Mouse (Mus musculus) G1E-ER4 (cell line): Measurements from ENCODE around the gene Stxbp6. TPM values are rescaled to one million over a fixed set of nuclear protein-coding genes. Genes with fewer than 3 reads are reported as not detected.

Experiments
- GATA1 ChIP-seq: IDR thresholded peaks from one replicate; pipeline ENCODE4 v1.8.0; 2012; ENCODE audit warnings: low read length, inconsistent platforms
- polyA plus RNA-seq: library from polyadenylated mRNA; stranded (reverse); fragments of >175 nt; gene quantifications from 2 replicates; pipeline ENCODE4 v1.2.3, GENCODE M21; 2012

Gene Stxbp6
- not detected in 2 replicates for polyA plus RNA-seq

DNA sequence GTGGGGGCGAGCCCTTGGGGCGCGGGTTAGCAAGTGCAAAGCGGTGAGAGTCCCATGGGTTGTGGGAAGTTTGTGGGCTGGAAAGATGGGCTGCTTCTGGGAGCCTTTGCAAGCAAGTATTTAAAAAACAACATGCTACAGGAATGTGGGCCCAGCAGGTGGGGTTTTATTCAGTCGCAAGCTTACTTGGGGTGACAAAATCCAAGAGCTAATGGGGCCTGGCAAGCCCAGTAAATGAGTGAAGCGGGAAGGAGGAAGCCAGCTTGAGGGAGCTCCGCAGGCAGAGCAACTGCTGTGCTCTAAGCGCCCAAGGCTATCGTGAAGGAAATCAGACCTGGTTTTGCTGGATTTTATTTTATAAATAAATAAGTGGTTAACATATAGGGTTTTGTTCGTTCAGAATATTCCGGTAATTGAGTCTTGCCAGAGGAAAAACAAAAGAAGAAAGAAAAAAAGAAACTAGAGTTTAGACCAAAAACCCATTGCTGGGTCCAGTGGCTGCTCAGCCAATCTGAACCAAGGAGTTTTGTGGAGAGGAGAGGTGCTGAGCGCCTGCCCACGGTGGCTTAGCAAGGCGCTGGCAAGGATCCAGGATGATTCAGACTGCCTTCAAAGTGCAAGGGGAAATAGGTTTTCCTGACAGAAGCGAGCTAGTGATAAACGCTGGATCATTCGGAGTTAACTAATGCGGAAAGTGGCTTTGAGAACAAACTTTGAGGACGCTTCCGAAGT lies at the start of gene Stxbp6:
TSS of gene Stxbp6 (minus strand) at position 99 of the 732 bp plus-strand sequence.
- no peak for TF ChIP-seq GATA1

DNA sequence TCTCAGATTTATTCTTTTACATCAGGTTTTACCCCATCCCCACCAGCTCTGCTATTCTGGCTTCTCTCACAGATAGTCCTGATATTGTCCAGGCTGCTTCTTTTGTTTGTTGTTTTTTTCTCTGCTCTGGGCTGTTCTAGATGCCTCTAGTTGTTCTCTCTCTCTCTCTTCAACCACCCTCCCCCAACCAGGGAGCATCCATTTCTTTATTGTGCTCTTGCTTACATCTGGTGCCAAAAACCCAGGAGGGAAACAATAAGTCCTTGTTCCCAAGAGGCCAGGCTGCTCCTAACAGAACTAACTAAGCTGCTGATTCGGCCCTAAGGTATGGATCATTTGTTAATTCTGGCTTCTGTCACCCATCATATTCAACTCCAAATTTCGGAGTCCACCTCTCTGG lies 19.2 kb upstream of the Stxbp6 start:
- no peak for TF ChIP-seq GATA1

GRCm38 (mm10) chr12:45092444-45092843 lies 17.9 kb upstream of the Stxbp6 start:
- TF ChIP-seq GATA1 = no peak

DNA sequence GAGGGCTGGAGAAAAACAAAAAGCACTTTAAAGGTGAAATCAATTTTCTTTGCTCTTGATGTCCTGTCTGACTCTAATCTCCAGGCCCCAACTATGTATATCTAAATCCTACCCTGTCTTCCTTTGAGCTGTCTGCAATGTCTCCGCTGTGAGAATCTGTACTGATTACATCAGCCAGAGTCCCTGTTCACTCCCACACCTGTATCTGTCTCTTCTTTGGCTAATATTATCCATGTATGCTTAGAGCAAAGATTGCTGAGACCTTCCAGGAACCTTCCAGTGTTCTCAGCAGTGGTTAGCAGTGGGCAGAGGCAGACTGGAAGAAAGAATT lies 8.6 kb upstream of the Stxbp6 start:
- no peak for TF ChIP-seq GATA1

DNA sequence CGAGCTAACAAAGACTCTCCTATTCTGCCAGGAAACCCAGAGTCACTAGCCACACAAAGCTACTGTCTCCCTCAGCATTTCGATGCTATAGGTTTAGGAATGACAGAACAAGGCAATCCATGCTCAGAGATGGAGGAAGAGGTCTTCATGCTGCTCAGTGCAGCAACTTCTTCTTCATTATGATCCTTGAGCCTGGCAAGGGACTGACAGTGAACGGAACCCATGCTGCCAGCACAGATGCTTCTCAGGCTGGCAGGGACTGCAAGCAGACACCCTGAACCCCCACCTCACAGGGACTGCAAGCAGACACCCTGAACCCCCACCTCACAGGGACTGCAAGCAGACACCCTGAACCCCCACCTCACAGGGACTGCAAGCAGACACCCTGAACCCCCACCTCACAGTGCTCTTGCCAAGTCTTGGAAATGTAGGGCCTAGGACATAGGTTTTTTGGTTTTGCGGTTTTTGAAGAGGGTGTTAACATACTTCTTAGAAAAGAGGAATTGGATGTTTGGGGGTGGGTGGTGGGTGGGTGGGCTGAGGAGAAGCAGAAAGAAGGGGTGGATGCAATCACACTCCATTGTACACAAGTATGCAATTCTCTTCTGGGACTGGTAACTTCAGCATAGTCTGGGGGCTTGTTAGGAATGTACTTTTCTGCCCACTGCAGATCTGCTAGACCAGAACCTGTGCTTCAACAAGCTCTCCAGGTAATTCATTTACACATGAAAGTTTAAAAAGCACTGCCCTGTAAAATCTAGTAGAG lies 8.1 kb upstream of the Stxbp6 start:
- TF ChIP-seq GATA1 = no peak

GRCm38 (mm10) chr12:45081617-45082016 lies 7.1 kb upstream of the Stxbp6 start:
- TF ChIP-seq GATA1 = no peak

- TF ChIP-seq GATA1 = no peak
These were observed 6.2 kb upstream of the Stxbp6 start for GRCm38 (mm10) chr12:45080753-45081122.

GRCm38 (mm10) chr12:45080036-45080752 lies 5.7 kb upstream of the Stxbp6 start:
- TF ChIP-seq GATA1 = no peak

GRCm38 (mm10) chr12:45075631-45076030 lies 1.1 kb upstream of the Stxbp6 start:
- no peak for TF ChIP-seq GATA1

GRCm38 (mm10) chr12:45074042-45074601 lies 387 bp downstream of the Stxbp6 start:
- no peak for TF ChIP-seq GATA1

DNA sequence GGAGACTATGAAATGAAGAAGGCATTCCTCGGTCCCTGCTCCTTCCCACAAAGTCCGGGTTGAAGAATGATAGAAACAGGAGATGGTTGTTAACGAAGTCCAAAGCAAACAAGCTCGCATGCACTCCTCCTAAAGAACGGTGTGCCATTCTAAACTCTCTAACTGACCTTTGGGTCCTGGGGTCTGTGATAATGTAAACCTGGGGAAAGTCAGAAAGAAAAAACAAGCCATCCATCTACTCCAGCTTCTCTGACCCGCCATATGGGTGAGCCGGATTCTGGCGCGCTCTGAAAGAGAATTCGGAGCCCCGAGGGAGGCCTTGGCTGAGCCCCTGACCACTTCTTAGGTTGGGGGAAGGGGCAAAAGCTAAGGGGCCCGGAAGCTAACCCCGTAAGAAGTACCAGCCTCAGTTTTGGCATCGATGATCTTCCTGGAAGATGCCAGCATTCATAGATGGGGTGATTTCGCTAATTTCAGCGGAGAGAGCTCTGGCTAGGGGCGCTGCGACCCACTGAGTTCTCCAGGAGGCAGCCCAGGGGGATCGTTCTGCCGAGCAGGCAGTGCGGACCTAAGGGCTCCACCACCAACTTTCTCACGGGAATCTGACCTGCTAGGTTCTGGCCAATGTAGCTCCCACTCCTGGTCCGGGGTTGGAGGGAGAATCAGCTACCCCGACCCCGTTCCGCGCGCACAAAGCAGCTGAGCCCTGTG lies 1.0 kb downstream of the Stxbp6 start:
- TF ChIP-seq GATA1 = no peak

- no peak for TF ChIP-seq GATA1
These were observed 2.3 kb downstream of the Stxbp6 start for GRCm38 (mm10) chr12:45072185-45072584.

- TF ChIP-seq GATA1 = no peak
These were observed 4.3 kb downstream of the Stxbp6 start for GRCm38 (mm10) chr12:45070186-45070585.

- no peak for TF ChIP-seq GATA1
These were observed 6.3 kb downstream of the Stxbp6 start for GRCm38 (mm10) chr12:45068145-45068754.

GRCm38 (mm10) chr12:45067686-45068085 lies 6.8 kb downstream of the Stxbp6 start:
- TF ChIP-seq GATA1 = no peak
